Mouse (Mus musculus) myocyte (in vitro differentiated cells): ENCODE data around the gene Nmrk1.

Experiments
- POLR2A ChIP-seq: IDR thresholded peaks from one replicate; pipeline ENCODE4 v1.6.1; 2011; ENCODE audit warnings: low read depth, mild to moderate bottlenecking, control low read depth, moderate library complexity; ENCODE audit not compliant: insufficient read length
- POLR2AphosphoS2 ChIP-seq: IDR thresholded peaks from one replicate; pipeline ENCODE4 v1.6.1; 2011; ENCODE audit warnings: low read depth, control low read depth; ENCODE audit not compliant: insufficient read length

- TF ChIP-seq POLR2A: no peak
- no peak for TF ChIP-seq POLR2AphosphoS2
These were observed 63.4 kb downstream of the Nmrk1 start for GRCm38 (mm10) chr19:18695116-18695515.
